Mouse (Mus musculus): ENCODE measurements around the gene Zfp853. TPM values are rescaled to one million over a fixed set of nuclear protein-coding genes. Genes with fewer than 3 reads are reported as not detected.
A peak's percentile ranks its signal among the peaks of the same experiment; 100 is the strongest.

The Zfp853 gene
- total RNA-seq (2021), result under 1 TPM; 0.13 to 0.14 TPM
- 0.35 and 0.39 TPM in 2 replicates for polyA plus RNA-seq (2012; rRNA removed)
- long read RNA-seq, result 0 reads

- no peak for DNase-seq
- intact Hi-C loops (cut with DNase I), result loop anchor here (10.0 kb wide), 1 partner anchor 209 kb away; no protein-coding TSS in a partner anchor
Observed at GRCm38 (mm10) chr5:143293404-143293803, at the start of gene Zfp853. Zfp853 (minus strand) TSS chr5:143293623.

GRCm38 (mm10) chr5:143339603-143340002 lies 46.2 kb upstream of the Zfp853 start:
- Histone ChIP-seq H3K79me2 (replicated peaks; ENCODE audit: control insufficient read depth, insufficient read depth, low read length) (no peaks in the 10 kb centered on the region), H3K27me3 (ENCODE audit: control insufficient read depth, insufficient read depth, low read length) (no peaks in the 10 kb centered on the region), H3K9ac (ENCODE audit: low read depth, low read length) (no peak overlapping the region), H3K4me3 (no peak overlapping the region), H3K27ac (no peak overlapping the region), H3K4me1 (ENCODE audit: control insufficient read depth, insufficient read depth, low read length) (no peaks in the 10 kb centered on the region), H3K36me3 (ENCODE audit: control insufficient read depth, insufficient read depth, low read length) (no peaks in the 10 kb centered on the region)
- no peak for DNase-seq
- 53% methylated on average over 6 of the region's 6 CpGs for WGBS
- intact Hi-C loops (cut with DNase I), result no loop called here
- TF ChIP-seq EP300 (IDR thresholded peaks at IDR 0.05; ENCODE audit: insufficient read depth, low read depth, low read length) (no peak), CTCF (IDR thresholded peaks at IDR 0.05) (no peak)

More at GRCm38 (mm10) chr5:143293404-143293803, at the start of gene Zfp853:
- peak within 1 kb of the TSS; percentile 27; the same call in 1 of the 2 replicates for H3K9ac ChIP-seq (ENCODE audit: low read depth, low read length)
- H3K36me3 ChIP-seq (ENCODE audit: control insufficient read depth, insufficient read depth, low read length), result no peaks in the 10 kb centered on the region
- TF ChIP-seq POLR2A (IDR thresholded peaks at IDR 0.05; ENCODE audit: insufficient read depth, low read depth, low read length), result no peak
- no peak for TF ChIP-seq CTCF (IDR thresholded peaks at IDR 0.05)
- no peak for TF ChIP-seq EP300 (IDR thresholded peaks at IDR 0.05; ENCODE audit: insufficient read depth, low read depth, low read length)
- H3K27ac ChIP-seq, result no peak within 1 kb of the TSS
- H3K4me1 ChIP-seq (ENCODE audit: control insufficient read depth, insufficient read depth, low read length), result peaks cover 5% of the 10 kb centered on the region; the same call in 1 of the 2 replicates
- WGBS, result 3% methylated on average over 38 of the region's 38 CpGs
- H3K27me3 ChIP-seq (ENCODE audit: control insufficient read depth, insufficient read depth, low read length), result peaks cover 5% of the 10 kb centered on the region
- peak within 1 kb of the TSS; percentile 41 for H3K4me3 ChIP-seq
- no peaks in the 10 kb centered on the region for H3K79me2 ChIP-seq (replicated peaks; ENCODE audit: control insufficient read depth, insufficient read depth, low read length)

GRCm38 (mm10) chr5:143336559-143336958 lies 43.1 kb upstream of the Zfp853 start:
- Histone ChIP-seq H3K4me1 (ENCODE audit: control insufficient read depth, insufficient read depth, low read length) (no peaks in the 10 kb centered on the region), H3K79me2 (replicated peaks; ENCODE audit: control insufficient read depth, insufficient read depth, low read length) (no peaks in the 10 kb centered on the region), H3K36me3 (ENCODE audit: control insufficient read depth, insufficient read depth, low read length) (no peaks in the 10 kb centered on the region), H3K9ac (ENCODE audit: low read depth, low read length) (no peak overlapping the region), H3K27me3 (ENCODE audit: control insufficient read depth, insufficient read depth, low read length) (no peaks in the 10 kb centered on the region), H3K4me3 (no peak overlapping the region), H3K27ac (no peak overlapping the region)
- intact Hi-C loops (cut with DNase I), result no loop called here
- no peak for DNase-seq
- WGBS, result 61% methylated on average over 6 of the region's 6 CpGs
- no peak for TF ChIP-seq EP300 (IDR thresholded peaks at IDR 0.05; ENCODE audit: insufficient read depth, low read depth, low read length)
- TF ChIP-seq CTCF (IDR thresholded peaks at IDR 0.05), result 0 out of 2 replicates have a peak, but pooled peaks have one; percentile 12

GRCm38 (mm10) chr5:143335089-143335460 lies 41.7 kb upstream of the Zfp853 start:
- intact Hi-C loops (cut with DNase I), result no loop called here
- no peak for DNase-seq
- Histone ChIP-seq H3K79me2 (replicated peaks; ENCODE audit: control insufficient read depth, insufficient read depth, low read length) (no peaks in the 10 kb centered on the region), H3K27ac (no peak overlapping the region), H3K9ac (ENCODE audit: low read depth, low read length) (no peak overlapping the region), H3K4me1 (ENCODE audit: control insufficient read depth, insufficient read depth, low read length) (no peaks in the 10 kb centered on the region), H3K4me3 (no peak overlapping the region), H3K27me3 (ENCODE audit: control insufficient read depth, insufficient read depth, low read length) (no peaks in the 10 kb centered on the region), H3K36me3 (ENCODE audit: control insufficient read depth, insufficient read depth, low read length) (no peaks in the 10 kb centered on the region)
- TF ChIP-seq CTCF (IDR thresholded peaks at IDR 0.05) (no peak), EP300 (IDR thresholded peaks at IDR 0.05; ENCODE audit: insufficient read depth, low read depth, low read length) (no peak), POLR2A (IDR thresholded peaks at IDR 0.05; ENCODE audit: insufficient read depth, low read depth, low read length) (no peak)
- WGBS, result 48% methylated on average over 7 of the region's 7 CpGs

- 58% methylated on average over 14 of the region's 14 CpGs for WGBS
- H3K36me3 ChIP-seq (ENCODE audit: control insufficient read depth, insufficient read depth, low read length), result no peaks in the 10 kb centered on the region
- no peaks in the 10 kb centered on the region for H3K27me3 ChIP-seq (ENCODE audit: control insufficient read depth, insufficient read depth, low read length)
- H3K4me1 ChIP-seq (ENCODE audit: control insufficient read depth, insufficient read depth, low read length), result no peaks in the 10 kb centered on the region; the same call in 1 of the 2 replicates
- H3K79me2 ChIP-seq (replicated peaks; ENCODE audit: control insufficient read depth, insufficient read depth, low read length), result no peaks in the 10 kb centered on the region
- H3K9ac ChIP-seq (ENCODE audit: low read depth, low read length), result no peak overlapping the region; the same call in 1 of the 2 replicates
- no peak for DNase-seq
- no peak overlapping the region for H3K27ac ChIP-seq
- no peak overlapping the region for H3K4me3 ChIP-seq
- TF ChIP-seq EP300 (IDR thresholded peaks at IDR 0.05; ENCODE audit: insufficient read depth, low read depth, low read length) (no peak), CTCF (IDR thresholded peaks at IDR 0.05) (no peak), POLR2A (IDR thresholded peaks at IDR 0.05; ENCODE audit: insufficient read depth, low read depth, low read length) (no peak)
- intact Hi-C loops (cut with DNase I), result loop anchor here (5.0 kb wide), 3 partner anchors 68 to 213 kb away; partner anchors contain the start of gene Kdelr2
Observed at GRCm38 (mm10) chr5:143334418-143335088, 41.1 kb upstream of the Zfp853 start.

GRCm38 (mm10) chr5:143333872-143334271 lies 40.4 kb upstream of the Zfp853 start:
- Histone ChIP-seq H3K36me3 (ENCODE audit: control insufficient read depth, insufficient read depth, low read length) (no peaks in the 10 kb centered on the region), H3K4me1 (ENCODE audit: control insufficient read depth, insufficient read depth, low read length) (no peaks in the 10 kb centered on the region; the same call in 1 of the 2 replicates), H3K79me2 (replicated peaks; ENCODE audit: control insufficient read depth, insufficient read depth, low read length) (no peaks in the 10 kb centered on the region), H3K4me3 (no peak overlapping the region), H3K27me3 (ENCODE audit: control insufficient read depth, insufficient read depth, low read length) (no peaks in the 10 kb centered on the region), H3K27ac (no peak overlapping the region), H3K9ac (ENCODE audit: low read depth, low read length) (peak overlapping the region; percentile 56)
- no peak for TF ChIP-seq POLR2A (IDR thresholded peaks at IDR 0.05; ENCODE audit: insufficient read depth, low read depth, low read length)
- TF ChIP-seq CTCF (IDR thresholded peaks at IDR 0.05), result peak; percentile 82
- TF ChIP-seq EP300 (IDR thresholded peaks at IDR 0.05; ENCODE audit: insufficient read depth, low read depth, low read length), result no peak
- intact Hi-C loops (cut with DNase I), result loop anchor here (5.0 kb wide), 3 partner anchors 68 to 213 kb away; partner anchors contain the start of gene Kdelr2
- whole genome bisulfite sequencing, result 7% methylated on average over 5 of the region's 5 CpGs
- peak; percentile 56 to 74 for DNase-seq
